8 mouse cellular contexts compared by ENCODE assay signal in genomic region chr12:82171591-82171990, GRCm38 (mm10). TPM values are rescaled to one million over a fixed set of nuclear protein-coding genes. Genes with fewer than 3 reads are reported as not detected.
DNase-seq lines count a peak whose midpoint lies in the region; ATAC-seq and TF ChIP-seq lines count a peak whose summit lies in the region.

No protein-coding gene starts in this region.

- H3K4me2 ChIP-seq in hindbrain, embryonic 12.5 days (replicated peaks): peak overlapping the region; percentile 88

- peak overlapping the region; percentile 96 for H3K4me3 ChIP-seq in embryonic fibroblast, embryonic 13.5 days (ENCODE audit: insufficient read depth, low read length)
- peak overlapping the region; percentile 89 for H3K4me3 ChIP-seq in hindbrain, embryonic 12.5 days
- H3K4me3 ChIP-seq in small intestine, adult 2 months (ENCODE audit: low read depth, low read length): no peak overlapping the region

- peak overlapping the region; percentile 89 for H3K27ac ChIP-seq in embryonic fibroblast, embryonic 13.5 days (ENCODE audit: insufficient read depth, low read length)
- no peak overlapping the region for H3K27ac ChIP-seq in hindbrain, embryonic 12.5 days
- H3K27ac ChIP-seq in small intestine, adult 2 months (ENCODE audit: insufficient read depth, low read depth, low read length): peak overlapping the region; percentile 48; the same call in 1 of the 2 replicates

- no peaks in the 10 kb centered on the region for H3K9me3 ChIP-seq in hindbrain, embryonic 12.5 days (replicated peaks)

- no peaks in the 10 kb centered on the region; the same call in 1 of the 2 replicates for H3K4me1 ChIP-seq in embryonic fibroblast, embryonic 13.5 days (ENCODE audit: control insufficient read depth, insufficient read depth, low read length)
- peaks cover 28% of the 10 kb centered on the region for H3K4me1 ChIP-seq in hindbrain, embryonic 12.5 days
- peaks cover 20% of the 10 kb centered on the region; the same call in 1 of the 2 replicates for H3K4me1 ChIP-seq in small intestine, adult 2 months (ENCODE audit: control insufficient read depth, insufficient read depth, insufficient read length, low read length)

- H3K36me3 ChIP-seq in hindbrain, embryonic 12.5 days: no peaks in the 10 kb centered on the region
- H3K36me3 ChIP-seq in small intestine, adult 2 months (ENCODE audit: control insufficient read depth, insufficient read depth, low read length): no peaks in the 10 kb centered on the region

- H3K27me3 ChIP-seq in hindbrain, embryonic 12.5 days: no peaks in the 10 kb centered on the region
- H3K27me3 ChIP-seq in small intestine, adult 2 months (ENCODE audit: control insufficient read depth, insufficient read depth, low read length): no peaks in the 10 kb centered on the region

- peak; percentile 21 to 30 for DNase-seq in B cell, adult 2 months
- DNase-seq in NIH3T3 (ENCODE audit: low read depth): peak; percentile 64
- peak; percentile 52 to 63 for DNase-seq in layer of hippocampus, postnatal 10 days (ENCODE audit: low spot score in 2 of 2)
- DNase-seq in lung, postnatal 14 days: peak; percentile 62
- no peak for DNase-seq in ovary, postnatal 10 days (ENCODE audit: low spot score)

- no peak for TF ChIP-seq POLR2A in embryonic fibroblast, embryonic 13.5 days (IDR thresholded peaks at IDR 0.05; ENCODE audit: low read depth, low read length)
- TF ChIP-seq POLR2A in small intestine, adult 2 months (IDR thresholded peaks at IDR 0.05; ENCODE audit: low read depth, low read length): no peak

- WGBS in hindbrain, embryonic 12.5 days: 28% methylated on average over 10 of the region's 10 CpGs
- WGBS in small intestine, adult 2 months: 15% methylated on average over 10 of the region's 10 CpGs

- peak; percentile 31; the same call in 1 of the 2 replicates for TF ChIP-seq CTCF in embryonic fibroblast, embryonic 13.5 days (IDR thresholded peaks at IDR 0.05; ENCODE audit: borderline replicate concordance, insufficient read depth, low read length)
- peak; percentile 48; the same call in 1 of the 2 replicates for TF ChIP-seq CTCF in small intestine, adult 2 months (IDR thresholded peaks at IDR 0.05; ENCODE audit: extremely low read depth, insufficient read length, insufficient replicate concordance, low read depth, low read length)

- ATAC-seq in hindbrain, embryonic 12.5 days (ENCODE audit: low FRiP score): no peak

- peak overlapping the region; percentile 5; the same call in 1 of the 2 replicates for H3K9ac ChIP-seq in hindbrain, embryonic 12.5 days

RNA-seq across cellular contexts. Expression of gene Sipa1l1, which starts 2.5 kb away (rescaled TPM):
- 38.0 and 40.3 TPM in 2 replicates for polyA plus RNA-seq in embryonic fibroblast, embryonic 13.5 days (2011; ENCODE audit: insufficient read length, low read depth, missing spikeins)
- polyA plus RNA-seq in hindbrain, embryonic 12.5 days (2016; fragmentation: Nextera tagmentation; extraction: Ambion mirVana): 26.0 and 33.3 TPM in 2 replicates
- total RNA-seq in layer of hippocampus, postnatal 10 days (2021): 100 to 1,000 TPM; 140 to 146 TPM
- 7.0 and 13.4 TPM in 2 replicates for polyA plus RNA-seq in small intestine, adult 2 months (2012; rRNA removed)
